Mouse (Mus musculus): ENCODE results near the gene Prelp. TPM values are rescaled to one million over a fixed set of nuclear protein-coding genes. Genes with fewer than 3 reads are reported as not detected.

The Prelp gene
- total and polyA plus RNA-seq, 3 experiments = not detected

DNA sequence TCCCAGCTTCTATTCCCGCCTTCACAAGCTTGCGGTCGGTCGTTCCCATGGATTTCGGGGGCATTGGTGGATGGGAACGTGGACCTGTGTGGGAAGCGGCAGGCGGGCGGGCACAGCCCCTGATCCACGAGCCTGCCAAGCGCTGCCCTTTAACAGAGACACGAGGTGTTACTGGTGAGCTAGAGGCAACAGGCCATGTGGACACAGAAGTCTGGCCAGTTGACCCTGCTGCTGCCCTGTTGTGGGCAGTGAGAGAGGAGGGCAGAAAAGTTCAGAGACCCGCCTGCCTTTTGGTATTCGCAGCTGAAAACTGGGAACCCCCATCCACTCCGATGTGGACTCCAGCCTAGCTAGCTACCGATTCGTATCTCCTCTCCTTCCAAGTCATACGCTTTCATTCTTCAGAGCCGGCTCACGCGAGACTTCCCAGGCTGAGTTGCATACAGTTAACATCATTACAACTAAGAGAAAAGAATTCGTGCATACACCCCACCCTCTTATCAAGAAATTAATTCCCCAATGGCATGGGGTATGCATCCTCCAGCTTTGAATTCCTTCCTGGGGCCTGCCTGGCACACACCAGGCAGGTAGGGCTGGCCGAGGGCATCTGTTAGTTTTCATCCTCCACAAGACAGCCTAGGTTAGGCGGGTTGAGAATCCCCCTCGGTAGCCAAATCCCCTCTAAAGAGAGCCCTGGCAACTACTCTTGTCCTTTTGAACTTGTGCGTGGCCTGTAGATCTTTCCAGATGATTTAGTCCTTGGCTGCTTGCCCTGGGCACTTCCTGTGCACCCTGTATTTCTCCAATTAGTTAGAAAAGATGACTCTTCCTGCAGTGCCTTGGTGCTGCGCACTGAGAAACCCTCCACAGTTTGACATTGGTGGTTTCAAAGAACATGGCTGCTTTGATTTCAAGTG, 12.3 kb downstream of the Prelp start (continued):
- no peak for TF ChIP-seq CHD1 (IDR thresholded peaks at IDR 0.05; ENCODE audit: low read depth, low read length)
- no peak for TF ChIP-seq MYB (IDR thresholded peaks at IDR 0.05; ENCODE audit: low read depth, low read length)
- peak; percentile 90 for TF ChIP-seq TBP (IDR thresholded peaks at IDR 0.05; ENCODE audit: low read depth, low read length)

DNA sequence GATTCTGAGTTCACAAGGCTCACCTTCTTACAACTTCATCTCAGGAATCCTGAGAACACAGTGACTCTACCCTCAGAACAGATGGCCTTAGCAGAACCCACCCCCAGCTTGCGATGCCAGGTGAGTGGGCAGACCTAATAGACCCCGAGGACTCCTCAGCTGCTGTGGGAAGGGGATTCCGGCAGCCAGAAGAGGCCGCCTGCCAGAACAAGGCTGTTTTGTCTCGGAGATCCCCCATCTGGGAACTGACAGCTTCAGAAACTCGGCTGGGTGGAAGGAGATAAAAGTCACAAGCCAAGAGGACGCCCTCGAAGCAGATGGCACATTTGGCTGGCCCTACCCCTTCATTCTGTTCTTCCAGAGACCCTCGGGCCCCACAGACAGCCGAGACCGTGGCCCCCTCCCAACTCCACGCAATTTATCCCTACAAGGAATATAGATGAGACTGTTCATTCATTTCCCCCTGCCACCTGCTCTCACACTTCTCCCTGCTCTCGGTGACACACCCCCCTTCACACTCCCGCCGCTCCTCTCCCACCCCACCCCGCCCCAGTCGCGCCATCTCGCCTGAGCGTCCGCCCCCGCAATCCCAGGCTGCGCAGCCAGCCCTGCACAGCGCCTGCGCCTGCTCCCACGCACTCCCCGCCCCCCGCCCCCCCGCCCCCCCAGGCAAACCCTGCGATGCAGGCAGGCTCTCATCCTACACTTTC, 13.1 kb downstream of the Prelp start, which contains the start of gene Optc:
TSS of gene Optc (minus strand) at position 51 of the 710 bp plus-strand sequence.
- H3K36me3 ChIP-seq (ENCODE audit: control insufficient read depth in 1 of 2, insufficient read depth in 2 of 2, low read length in 2 of 2) = peaks cover 0 to 16% of the 10 kb centered on the region in 2 experiments; a peak in 2 of 4 replicates
- H3K9ac ChIP-seq (ENCODE audit: control insufficient read depth, low read depth, low read length, poor library complexity, severe bottlenecking) = peak within 1 kb of the TSS; percentile 96
- peaks cover 2% of the 10 kb centered on the region; the same call in 1 of the 2 replicates for H3K79me2 ChIP-seq (ENCODE audit: control insufficient read depth, insufficient read depth, low read length, poor library complexity)
- no peaks in the 10 kb centered on the region for H3K27me3 ChIP-seq (ENCODE audit: control insufficient read depth in 1 of 2, insufficient read depth in 2 of 2, low read length in 2 of 2)
- no peaks in the 10 kb centered on the region for H3K9me3 ChIP-seq (replicated peaks; ENCODE audit: insufficient read depth, low read length)
- H3K27ac ChIP-seq (ENCODE audit: control insufficient read depth, low read depth, low read length) = peak within 1 kb of the TSS; percentile 98
- H3K4me3 ChIP-seq (ENCODE audit: control insufficient read depth in 1 of 2, insufficient read depth in 1 of 2, low read depth in 2 of 2, low read length in 2 of 2) = peak within 1 kb of the TSS; percentile 62 to 73
- no peak for TF ChIP-seq GABPA (IDR thresholded peaks at IDR 0.05; ENCODE audit: low read depth, low read length)
- TF ChIP-seq KAT2A (conservative IDR thresholded peaks at IDR 0.05; ENCODE audit: low read depth, low read length) = no peak
- TF ChIP-seq ZKSCAN1 (IDR thresholded peaks at IDR 0.05; ENCODE audit: low read depth, low read length) = no peak
- TF ChIP-seq SMC3 (IDR thresholded peaks at IDR 0.05; ENCODE audit: low read depth, low read length) = no peak
- TF ChIP-seq POLR2AphosphoS2 (IDR thresholded peaks at IDR 0.05; ENCODE audit: low read length) = no peak
- TF ChIP-seq BHLHE40 (IDR thresholded peaks at IDR 0.05; ENCODE audit: borderline replicate concordance, low read depth, low read length) = peak; percentile 13; the same call in 1 of the 2 replicates
- TF ChIP-seq CHD1 (IDR thresholded peaks at IDR 0.05; ENCODE audit: low read depth, low read length) = no peak
- TF ChIP-seq TAL1 (IDR thresholded peaks at IDR 0.05; ENCODE audit: low read length) = peak; percentile 63
- TF ChIP-seq ZC3H11A (IDR thresholded peaks at IDR 0.05; ENCODE audit: low read depth, low read length) = no peak
- no peak for TF ChIP-seq HCFC1 (IDR thresholded peaks at IDR 0.05; ENCODE audit: low read depth, low read length)
- TF ChIP-seq CHD2 (IDR thresholded peaks at IDR 0.05; ENCODE audit: low read length) = no peak
- peak; percentile 45; the same call in 1 of the 2 replicates for TF ChIP-seq TCF12 (IDR thresholded peaks at IDR 0.05; ENCODE audit: low read depth, low read length)
- TF ChIP-seq MXI1 (IDR thresholded peaks at IDR 0.05; ENCODE audit: low read depth, low read length) = peak; percentile 70; the same call in 1 of the 2 replicates
- peak; percentile 26; the same call in 1 of the 2 replicates for TF ChIP-seq MAX (IDR thresholded peaks at IDR 0.05; ENCODE audit: low read length)
- no peak for TF ChIP-seq MYB (IDR thresholded peaks at IDR 0.05; ENCODE audit: low read depth, low read length)
- no peak; the same call in 1 of the 2 replicates for TF ChIP-seq MAZ (IDR thresholded peaks at IDR 0.05; ENCODE audit: low read depth, low read length)
- no peak for TF ChIP-seq RAD21 (IDR thresholded peaks at IDR 0.05; ENCODE audit: low read depth, low read length)
- TF ChIP-seq EP300 (IDR thresholded peaks at IDR 0.05; ENCODE audit: low read depth in 1 of 2, low read length in 2 of 2) = peak in 1 of 2 experiments; percentile 12; a peak in 1 of 4 replicates
- peak; percentile 62 for TF ChIP-seq SIN3A (IDR thresholded peaks at IDR 0.05; ENCODE audit: low read length)
- no peak for TF ChIP-seq TBP (IDR thresholded peaks at IDR 0.05; ENCODE audit: low read depth, low read length)
- peak; percentile 17; the same call in 1 of the 2 replicates for TF ChIP-seq GATA1 (IDR thresholded peaks at IDR 0.05; ENCODE audit: low read depth, low read length)
- no peak for TF ChIP-seq ZNF384 (IDR thresholded peaks at IDR 0.05; ENCODE audit: low read depth, low read length)
- no peak for TF ChIP-seq USF2 (IDR thresholded peaks at IDR 0.05; ENCODE audit: borderline replicate concordance in 1 of 2, insufficient read depth in 1 of 2, low read depth in 1 of 2, low read length in 2 of 2)
- TF ChIP-seq MEF2A (IDR thresholded peaks at IDR 0.05; ENCODE audit: extremely low read depth, insufficient replicate concordance, low read depth, low read length, poor library complexity, severe bottlenecking) = no peak
- peak; percentile 72 for TF ChIP-seq NRF1 (IDR thresholded peaks at IDR 0.05; ENCODE audit: insufficient read depth, low read depth, low read length, poor library complexity, severe bottlenecking)
- TF ChIP-seq ZMIZ1 (IDR thresholded peaks at IDR 0.05; ENCODE audit: low read depth, low read length) = no peak
- peaks cover 6 to 29% of the 10 kb centered on the region in 2 experiments; a peak in 3 of 4 replicates for H3K4me1 ChIP-seq (ENCODE audit: control insufficient read depth in 1 of 2, insufficient read depth in 2 of 2, low read length in 2 of 2)
- DNase-seq (ENCODE audit: low read depth, low spot score) = peak; percentile 89

Data from MEL (cell line).